24 mouse cellular contexts compared by ENCODE assay signal in the genomic region with DNA sequence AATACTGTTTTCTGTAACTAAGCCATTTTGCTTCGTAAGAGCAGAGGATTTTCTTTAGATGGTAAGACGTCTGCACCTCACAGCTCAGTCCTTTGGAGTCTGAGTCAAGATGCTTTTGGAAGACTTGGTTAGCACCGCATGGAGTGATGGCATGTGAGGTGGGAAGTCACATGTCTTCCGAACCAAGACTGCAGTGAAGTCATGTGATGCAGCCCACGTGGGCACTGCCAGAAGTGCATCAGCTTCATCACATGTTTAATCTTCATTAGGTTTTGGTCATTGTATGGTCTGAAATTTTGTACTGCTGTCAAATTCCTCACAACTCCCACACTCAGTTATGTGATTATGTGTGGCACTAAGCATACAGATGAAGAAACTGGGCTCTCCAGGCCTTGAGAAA. TPM values are rescaled to one million over a fixed set of nuclear protein-coding genes. Genes with fewer than 3 reads are reported as not detected.
DNase-seq lines count a peak whose midpoint lies in the region; ATAC-seq and TF ChIP-seq lines count a peak whose summit lies in the region.
"Had no signal": no experiment of that assay in that cellular context is flagged by ENCODE, and none has a peak within 500 bp of the region (broad histone marks: within the 10 kb centered on the region; RNA-seq: fewer than 3 reads in every experiment).

No protein-coding gene starts in this region.

- no peaks in the 10 kb centered on the region for H3K9me3 ChIP-seq in midbrain, embryonic 11.5 days (ENCODE audit: control insufficient read depth, low read length)
- H3K9me3 ChIP-seq in midbrain, embryonic 14.5 days (ENCODE audit: control insufficient read depth, low read length) = no peaks in the 10 kb centered on the region
- H3K9me3 ChIP-seq in CH12.LX (replicated peaks; ENCODE audit: low read length) = peaks cover 3% of the 10 kb centered on the region

- no peaks in the 10 kb centered on the region for H3K79me2 ChIP-seq in C2C12 (ENCODE audit: control insufficient read depth, insufficient read depth)
- no peaks in the 10 kb centered on the region for H3K79me2 ChIP-seq in CH12.LX (replicated peaks; ENCODE audit: control insufficient read depth, extremely low read depth, insufficient read depth, poor library complexity, severe bottlenecking)

- no peak for TF ChIP-seq RAD21 in CH12.LX (IDR thresholded peaks at IDR 0.05; ENCODE audit: low read depth, low read length)

- TF ChIP-seq CTCF in C2C12 (IDR thresholded peaks at IDR 0.05; ENCODE audit: control insufficient read depth, insufficient read depth, insufficient read length) (no peak), CH12.LX (conservative IDR thresholded peaks at IDR 0.05 in 1 of 2, IDR thresholded peaks at IDR 0.05 in 1 of 2; ENCODE audit: low read depth in 2 of 2, low read length in 2 of 2) (no peak)

- peak; percentile 11 for DNase-seq in heart, adult 11 months
- DNase-seq in heart, adult 8-10 months (ENCODE audit: low spot score) = no peak
- peak; percentile 68 for DNase-seq in midbrain, embryonic 11.5 days (ENCODE audit: low spot score, missing footprints)
- no peak for DNase-seq in midbrain, embryonic 14.5 days
- DNase-seq in CH12.LX (ENCODE audit: extremely low read depth) = no peak
- DNase-seq in frontal cortex, postnatal 14 days (ENCODE audit: low spot score in 2 of 2) = no peak
- DNase-seq in adrenal gland, postnatal 36 days = no peak
- DNase-seq: adrenal gland, adult 2 months; adrenal gland, adult 8-10 months; adrenal gland, postnatal 10 days; adrenal gland, postnatal 14 days; adrenal gland, postnatal 25 days; B cell, adult 2 months; cerebellum, adult 11 months; cerebellum, adult 11-12 months; cerebellum, adult 18-20 months; cerebellum, adult 2 months; cerebellum, adult 8-10 months had no signal

- H3K36me3 ChIP-seq in midbrain, embryonic 11.5 days (ENCODE audit: control insufficient read depth, insufficient read depth, low read length) = no peaks in the 10 kb centered on the region
- no peaks in the 10 kb centered on the region for H3K36me3 ChIP-seq in midbrain, embryonic 14.5 days (ENCODE audit: control insufficient read depth, insufficient read depth, low read length)
- H3K36me3 ChIP-seq in C2C12 (ENCODE audit: control insufficient read depth, insufficient read depth) (no peaks in the 10 kb centered on the region), CH12.LX (replicated peaks in 1 of 2; ENCODE audit: control insufficient read depth in 1 of 2, insufficient read depth in 1 of 2, low read length in 1 of 2) (no peaks in the 10 kb centered on the region)
- H3K36me3 ChIP-seq: G1E had no signal

- no peak overlapping the region for H3K4me2 ChIP-seq in midbrain, embryonic 11.5 days
- no peak overlapping the region for H3K4me2 ChIP-seq in midbrain, embryonic 14.5 days (ENCODE audit: low read length)
- H3K4me2 ChIP-seq in CH12.LX (ENCODE audit: insufficient read depth, low read depth, poor library complexity, severe bottlenecking) = no peak overlapping the region

- dilution Hi-C loops in CH12.LX (cut with MboI; ENCODE audit: extremely low pct_ligation_motif_present, extremely low pct_unique_long_range_greater_than_20kb, low sequenced_read_pairs) = no loop called here

- no peak for ATAC-seq in midbrain, embryonic 11.5 days (ENCODE audit: low FRiP score)
- ATAC-seq in midbrain, embryonic 14.5 days (ENCODE audit: low FRiP score, low TSS enrichment) = no peak
- ATAC-seq: activated CD4-positive, CD25-positive, alpha-beta regulatory T cell, adult 4 months; CD4-positive, CD25-positive, alpha-beta regulatory T cell, adult 4 months; Patski had no signal

- H3K4me1 ChIP-seq in midbrain, embryonic 11.5 days (ENCODE audit: control insufficient read depth, insufficient read depth, low read length) = no peaks in the 10 kb centered on the region
- H3K4me1 ChIP-seq in midbrain, embryonic 14.5 days (ENCODE audit: control insufficient read depth, insufficient read depth, low read length) = no peaks in the 10 kb centered on the region
- H3K4me1 ChIP-seq in CH12.LX (ENCODE audit: control insufficient read depth in 1 of 2, insufficient read depth in 2 of 2) = peaks cover 7 to 12% of the 10 kb centered on the region in 2 experiments

- H3K4me3 ChIP-seq in midbrain, embryonic 11.5 days (ENCODE audit: low read depth, low read length) = no peak overlapping the region
- no peak overlapping the region for H3K4me3 ChIP-seq in midbrain, embryonic 14.5 days (replicated peaks; ENCODE audit: low read depth, low read length)
- H3K4me3 ChIP-seq in C2C12 (ENCODE audit: insufficient read depth, poor library complexity, severe bottlenecking) (no peak overlapping the region), CH12.LX (replicated peaks in 1 of 3; ENCODE audit: low read depth in 2 of 3, low read length in 2 of 3, poor library complexity in 1 of 3) (no peak overlapping the region)

- in situ Hi-C loops in CH12.LX (cut with MboI; ENCODE audit: low pct_ligation_motif_present, low pct_unique_long_range_greater_than_20kb, low sequenced_read_pairs) = no loop called here

- TF ChIP-seq EP300 in CH12.LX (IDR thresholded peaks at IDR 0.05; ENCODE audit: low read length) = no peak

- no peak overlapping the region for H3ac ChIP-seq in C2C12 (ENCODE audit: control insufficient read depth, insufficient read length, low read depth)

- H3K9ac ChIP-seq in midbrain, embryonic 11.5 days (ENCODE audit: low read length) = no peak overlapping the region
- H3K9ac ChIP-seq in midbrain, embryonic 14.5 days (replicated peaks; ENCODE audit: low read length) = no peak overlapping the region
- H3K9ac ChIP-seq in CH12.LX (ENCODE audit: insufficient read depth, low read depth) = no peak overlapping the region

- H3K27me3 ChIP-seq in midbrain, embryonic 11.5 days (ENCODE audit: control insufficient read depth, insufficient read depth, low read length) = no peaks in the 10 kb centered on the region
- no peaks in the 10 kb centered on the region for H3K27me3 ChIP-seq in midbrain, embryonic 14.5 days (ENCODE audit: control insufficient read depth, insufficient read depth, low read length)
- H3K27me3 ChIP-seq in C2C12 (ENCODE audit: control insufficient read depth, insufficient read depth, insufficient read length) (peaks cover 6% of the 10 kb centered on the region), CH12.LX (replicated peaks) (no peaks in the 10 kb centered on the region)
- H3K27me3 ChIP-seq: Patski had no signal

- no peak for TF ChIP-seq POLR2A in CH12.LX (IDR thresholded peaks at IDR 0.05; ENCODE audit: low read depth, low read length)

- WGBS in midbrain, embryonic 11.5 days = 76% methylated on average over 5 of the region's 5 CpGs
- 74% methylated on average over 5 of the region's 5 CpGs for WGBS in midbrain, embryonic 14.5 days

- no peaks in the 10 kb centered on the region for H3K79me3 ChIP-seq in C2C12 (ENCODE audit: low read depth)

- no peak overlapping the region for H3K27ac ChIP-seq in midbrain, embryonic 11.5 days (ENCODE audit: low read depth, low read length)
- H3K27ac ChIP-seq in midbrain, embryonic 14.5 days (replicated peaks; ENCODE audit: low read depth, low read length) = no peak overlapping the region
- H3K27ac ChIP-seq in CH12.LX (ENCODE audit: insufficient read depth, low read depth) = no peak overlapping the region

TF ChIP-seq in C2C12, 6 proteins besides CTCF, POLR2A, EP300 and RAD21:
- TF ChIP-seq USF1 (IDR thresholded peaks at IDR 0.05; ENCODE audit: low read depth) (peak; percentile 10), MAX (IDR thresholded peaks at IDR 0.05) (no peak), FOSL1 (IDR thresholded peaks at IDR 0.05; ENCODE audit: insufficient read depth, low read length, poor library complexity, severe bottlenecking) (no peak)
TF ChIP-seq in C2C12: peak in this region for 1.

TF ChIP-seq in CH12.LX, 34 proteins besides CTCF, POLR2A, EP300 and RAD21:
- TF ChIP-seq USF2 (conservative IDR thresholded peaks at IDR 0.05; ENCODE audit: low read depth, low read length) = peak; percentile 52
- no peak for TF ChIP-seq CHD1 (IDR thresholded peaks at IDR 0.05; ENCODE audit: low read depth, low read length)
TF ChIP-seq in CH12.LX: peak in this region for 1.

RNA-seq across cellular contexts. Expression of a gene that starts 58.3 kb away (rescaled TPM):
- 1 to 10 TPM; 1.4 to 2.0 (median 1.8) TPM for total RNA-seq in heart, adult 8-10 months (2022)
- 7.1 and 10.1 TPM in 2 replicates for polyA plus RNA-seq in midbrain, embryonic 11.5 days (2014; fragmentation: Nextera tagmentation; extraction: Ambion mirVana)
- 39.6 and 39.7 TPM in 2 replicates for polyA plus RNA-seq in midbrain, embryonic 14.5 days (2014; fragmentation: Nextera tagmentation; extraction: Ambion mirVana)
- polyA plus RNA-seq in C2C12 (2012; fragmentation: generic; extraction: Trizol) (not detected), CH12.LX (2012; ENCODE audit: insufficient read length, low read depth) (1.0 and 1.7 TPM in 2 replicates)
- total RNA-seq in CH12.LX (2012; rRNA removed) (0.29 and 0.42 TPM in 2 replicates), CH12.LX (2014; rRNA removed) (0.75 and 1.3 TPM in 2 replicates)
- total RNA-seq in adrenal gland, postnatal 36 days (2021) = 1 to 10 TPM; 4.0 to 5.7 TPM
- total RNA-seq: G1E, MEL had no signal
- polyA plus RNA-seq: G1E had no signal

Comparison
In these comparisons a context has a peak if more than half of its experiments do, and no peak if none do; other contexts are left out.
1. DNase-seq: peak in heart, adult 11 months (single experiment) and midbrain, embryonic 11.5 days (single experiment); none in heart, adult 8-10 months (single experiment), midbrain, embryonic 14.5 days (single experiment), CH12.LX (single experiment), frontal cortex, postnatal 14 days (0 of 2) and adrenal gland, postnatal 36 days (0 of 2).